Mouse (Mus musculus): ENCODE results near the gene Slc26a5. TPM values are rescaled to one million over a fixed set of nuclear protein-coding genes. Genes with fewer than 3 reads are reported as not detected.

The Slc26a5 gene
- not detected for total RNA-seq (2021)
- long read RNA-seq, experiment 1: 0 reads
- long read RNA-seq, experiment 2: 0 reads

DNA sequence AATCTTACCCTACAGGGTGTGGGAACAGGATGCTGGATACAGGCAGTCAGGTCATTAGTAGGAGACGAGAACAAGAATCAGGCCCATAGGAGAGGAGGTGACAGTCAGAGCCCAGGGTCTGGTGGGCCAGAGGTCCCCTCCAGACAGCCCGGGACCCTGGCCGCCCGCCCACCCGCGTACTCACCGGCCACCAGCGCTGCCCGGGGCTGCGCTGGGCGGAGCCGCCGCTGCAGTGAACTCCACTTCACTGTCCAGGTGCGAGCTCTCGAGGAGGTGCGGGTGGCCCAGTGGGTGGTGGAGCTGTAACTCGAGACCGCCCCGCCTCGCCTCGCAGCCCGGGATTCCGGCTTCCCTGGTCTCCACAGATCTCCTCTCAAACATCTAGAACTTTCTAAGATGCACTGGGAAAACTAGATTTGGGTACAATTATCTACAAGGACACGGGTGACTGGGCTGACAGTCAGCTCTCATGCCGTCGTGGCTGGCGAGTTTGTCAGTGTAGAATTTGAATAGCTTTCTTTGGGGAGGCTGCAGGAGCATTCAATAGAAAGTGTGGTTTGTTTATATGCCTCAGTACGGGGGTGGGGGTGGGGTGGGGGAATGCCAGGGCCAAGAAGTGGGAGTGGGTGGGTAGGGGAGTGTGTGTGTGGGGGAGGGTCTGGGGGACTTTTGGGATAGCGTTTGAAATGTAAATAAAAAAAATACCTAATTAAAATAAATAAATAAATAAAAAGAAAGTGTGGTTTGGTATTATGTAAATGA, at the start of gene Slc26a5:
TSS of gene Slc26a5 (minus strand) at position 259 of the 762 bp plus-strand sequence.
- no peak for DNase-seq

DNA sequence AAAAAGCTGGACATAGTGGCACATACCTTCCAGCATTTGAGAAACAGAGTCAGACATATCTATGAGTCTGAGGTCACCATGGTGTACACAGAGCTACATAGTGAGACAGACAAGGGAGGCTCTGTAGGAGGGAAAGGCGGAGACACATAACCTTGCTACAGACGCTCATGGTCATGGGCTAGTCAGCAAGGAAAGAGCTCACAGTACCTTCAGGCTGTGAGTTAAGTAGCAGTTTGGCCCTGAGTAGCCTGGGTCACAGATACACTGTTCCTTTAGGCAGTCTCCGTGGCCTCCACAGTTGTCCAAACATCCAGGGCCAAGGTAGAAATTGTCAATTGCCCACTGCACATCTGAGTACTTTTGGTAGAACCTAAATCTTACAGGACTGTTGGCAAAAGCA, 49.4 kb upstream of the Slc26a5 start:
- no peak for DNase-seq

DNA sequence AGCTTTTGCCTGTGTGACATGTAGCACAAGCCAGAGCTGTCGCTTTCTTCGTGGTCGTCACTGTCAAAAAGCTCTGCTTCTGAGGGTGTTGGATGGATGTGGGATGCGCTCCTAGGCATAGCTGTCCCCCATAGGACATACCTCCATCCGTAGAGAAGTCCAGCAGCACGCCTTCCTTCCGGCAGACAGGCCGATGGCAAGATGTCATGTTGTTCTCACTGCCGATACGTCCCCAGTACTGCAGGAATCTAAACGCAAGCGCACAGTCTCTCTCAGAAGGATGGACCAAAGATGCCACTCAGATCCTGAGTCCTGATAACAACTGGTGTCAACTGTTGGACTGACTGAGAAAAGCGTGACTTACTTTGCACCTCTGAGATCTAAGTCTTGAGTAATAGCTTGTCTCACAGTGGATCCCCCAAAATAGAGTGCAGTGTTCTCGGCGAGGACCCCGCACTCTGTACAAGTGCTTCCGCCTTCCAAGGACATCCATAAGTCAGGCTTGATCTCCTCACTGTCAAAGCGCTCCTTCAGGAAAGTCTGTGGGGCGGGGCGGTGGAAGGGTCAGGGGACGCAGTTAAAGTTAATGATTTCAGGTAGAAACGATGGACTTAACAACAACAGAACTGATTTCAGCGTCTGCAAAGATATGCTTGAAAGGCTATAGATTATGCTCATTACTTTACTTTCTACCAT, 47.6 kb upstream of the Slc26a5 start:
- DNase-seq: no peak

DNA sequence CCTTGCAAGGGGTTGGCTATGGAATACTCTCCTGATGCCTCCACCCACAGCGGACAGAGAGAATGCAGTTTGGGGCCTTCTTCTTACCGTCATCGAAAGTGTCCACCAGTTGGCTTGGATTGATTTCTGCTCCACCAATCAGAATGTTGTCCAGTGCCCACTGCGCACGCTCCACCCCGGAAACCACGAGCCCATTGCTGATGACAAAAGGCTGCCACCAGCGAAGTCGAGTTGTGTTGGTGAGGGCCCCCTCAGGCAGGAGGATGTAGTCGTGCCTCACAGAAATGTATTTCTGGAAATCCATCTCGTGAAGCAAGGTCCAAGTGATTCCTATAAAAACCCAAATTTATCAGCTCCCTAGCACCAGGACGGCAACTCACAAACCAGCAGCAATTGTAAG, 45.3 kb upstream of the Slc26a5 start:
- DNase-seq: no peak

DNA sequence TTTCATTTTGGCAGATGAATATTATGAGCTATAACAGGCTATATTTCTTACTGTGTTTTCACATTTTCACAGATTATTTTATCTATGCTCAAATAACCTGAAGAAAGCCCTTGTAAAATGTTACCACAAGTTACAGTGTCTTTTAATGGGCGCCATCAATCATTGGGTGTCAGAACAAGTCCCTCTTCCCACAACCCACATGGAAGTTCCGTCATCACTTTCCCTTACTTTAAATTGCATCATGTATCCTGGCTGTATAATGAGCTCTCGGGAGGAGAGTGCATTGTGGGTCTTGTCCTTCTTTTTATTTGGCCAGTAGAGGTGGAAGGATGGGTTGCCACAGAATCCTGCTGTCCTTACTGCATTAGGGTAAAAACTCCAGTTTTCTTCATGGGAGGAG, 44.3 kb upstream of the Slc26a5 start:
- DNase-seq: no peak

DNA sequence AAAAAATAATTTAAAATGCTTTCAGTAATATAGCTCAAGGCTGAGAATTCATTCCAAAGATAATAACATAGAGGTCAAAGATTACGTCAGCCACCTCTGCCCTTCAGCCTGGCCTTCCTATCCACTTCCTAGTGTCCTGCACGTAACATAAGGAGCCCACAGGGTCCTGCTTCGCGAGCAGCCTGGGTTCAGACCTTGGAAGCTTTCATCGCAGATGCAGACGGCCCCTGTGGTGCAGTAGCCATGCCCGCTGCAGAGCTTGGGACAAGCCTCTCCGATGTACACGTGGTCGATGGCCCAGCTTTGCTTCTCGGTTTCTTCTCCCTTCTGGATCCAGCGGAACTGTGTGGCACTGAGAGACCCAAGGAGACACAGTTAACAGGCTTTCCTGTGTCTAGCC, 36.0 kb upstream of the Slc26a5 start:
- no peak for DNase-seq

DNA sequence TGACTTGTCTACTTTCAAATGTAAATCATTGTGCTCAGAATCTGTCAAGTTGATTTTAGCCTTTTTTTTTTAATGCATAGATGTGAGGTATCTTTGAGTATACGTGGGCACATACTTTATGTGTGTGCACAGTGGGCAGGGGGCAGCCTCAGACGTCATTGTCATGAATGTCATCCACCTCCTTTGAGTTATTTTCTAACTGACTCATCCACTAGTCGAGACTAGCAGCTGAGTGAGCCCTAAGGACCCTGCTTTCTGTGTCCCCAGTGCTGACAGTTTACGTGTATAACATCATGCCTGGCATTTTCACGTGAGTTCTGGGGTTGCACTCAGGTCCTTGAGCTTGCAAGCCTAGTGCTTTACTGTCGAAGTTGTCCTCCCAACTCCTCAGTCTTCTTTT, 35.5 kb upstream of the Slc26a5 start:
- DNase-seq: no peak

DNA sequence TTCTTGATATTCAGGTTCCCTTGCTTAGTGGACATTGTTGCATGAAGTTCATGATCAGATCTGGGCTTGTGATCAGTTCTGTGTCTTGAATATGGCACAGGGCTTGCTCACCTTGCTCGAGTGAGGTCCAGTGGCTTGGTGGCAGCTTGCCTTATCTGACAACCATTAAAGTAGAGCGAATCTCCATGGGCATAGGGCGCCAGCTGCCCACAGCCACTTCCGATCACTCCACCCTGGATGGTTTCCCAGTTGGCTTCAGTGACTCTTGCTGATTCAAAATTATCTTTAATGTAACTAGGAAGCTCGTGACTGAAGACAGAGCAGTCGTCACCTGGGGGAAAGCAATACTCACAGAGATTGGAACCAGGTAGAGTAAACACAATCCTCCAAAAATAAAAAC, 33.5 kb upstream of the Slc26a5 start:
- DNase-seq: no peak

DNA sequence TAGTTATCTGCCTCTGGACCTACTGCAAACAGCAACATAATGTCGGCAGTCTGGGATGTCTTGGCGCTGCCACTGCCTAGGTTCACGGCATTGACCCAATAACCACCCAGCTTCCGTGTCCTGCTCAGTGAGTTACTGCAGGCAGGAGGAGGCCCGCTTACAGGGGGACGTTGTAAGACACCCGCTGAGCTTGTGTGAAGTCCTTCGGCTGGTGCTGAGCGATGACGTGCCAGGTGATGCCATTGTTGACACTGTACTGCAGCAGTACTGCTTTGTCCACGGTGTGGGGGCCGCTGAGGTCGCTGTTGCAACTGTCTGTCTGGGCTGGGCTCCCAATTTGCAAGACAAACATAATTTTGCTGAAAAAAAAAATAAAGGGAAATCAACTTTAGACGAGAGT, 31.2 kb upstream of the Slc26a5 start:
- DNase-seq: no peak

DNA sequence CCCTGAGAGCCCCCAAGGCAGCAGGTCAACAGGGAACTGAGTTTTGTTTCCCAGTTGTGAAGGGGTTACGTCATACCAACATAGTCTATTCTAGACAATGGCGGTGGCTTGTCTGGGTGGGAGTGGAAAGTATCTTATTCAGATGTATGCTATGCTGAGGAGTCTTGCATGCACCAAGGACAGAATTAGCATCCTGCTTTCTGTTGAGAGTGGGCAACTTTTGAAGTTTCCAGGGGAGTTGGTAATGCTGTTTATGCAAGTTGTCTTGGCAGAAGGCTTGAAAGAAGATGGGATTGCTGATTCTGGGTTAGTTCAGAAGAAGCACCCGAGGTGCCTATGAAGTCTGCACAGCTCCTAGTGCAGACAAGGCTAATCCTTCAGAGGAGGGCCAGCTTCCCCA, 28.8 kb upstream of the Slc26a5 start:
- DNase-seq: no peak

DNA sequence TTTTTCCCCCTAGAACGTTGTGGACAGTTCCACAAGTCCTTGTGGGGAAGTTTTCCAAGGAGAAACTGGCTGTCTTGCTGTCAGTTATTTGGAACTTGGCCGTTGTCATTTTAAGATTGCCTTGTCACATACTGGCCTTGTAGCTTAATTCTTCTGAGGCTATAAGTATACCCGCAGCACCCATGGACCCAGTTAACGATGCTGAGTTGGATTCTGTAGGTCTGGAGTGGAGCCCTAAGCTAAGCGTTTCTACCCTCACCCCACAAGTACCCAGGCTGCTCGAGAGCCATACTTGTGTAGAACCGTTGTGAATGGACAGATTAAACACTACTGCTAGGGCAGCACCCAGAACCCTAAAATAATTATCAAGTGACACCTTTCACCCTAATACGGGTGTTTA, 1.3 kb upstream of the Slc26a5 start:
- no peak for DNase-seq

DNA sequence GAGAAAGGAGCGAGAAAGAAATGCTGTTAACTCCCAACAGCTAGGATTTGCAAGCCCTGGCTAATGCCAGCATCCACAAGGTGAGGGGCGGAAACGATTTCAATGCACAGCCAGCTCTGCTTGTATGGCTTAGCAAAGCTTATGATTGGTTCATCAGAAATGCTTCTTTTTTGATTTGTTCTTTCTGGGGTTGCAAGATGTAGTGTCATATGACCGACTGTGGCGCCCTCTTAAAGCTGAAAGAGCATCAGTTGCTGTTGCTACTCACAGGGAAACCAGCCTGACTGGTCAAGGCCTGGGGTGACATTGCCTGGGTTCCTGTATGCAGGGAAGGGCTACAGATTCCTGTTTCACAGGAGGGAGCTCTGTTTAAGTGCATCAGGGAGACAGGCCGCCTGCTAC, 908 bp upstream of the Slc26a5 start:
- DNase-seq: no peak

DNA sequence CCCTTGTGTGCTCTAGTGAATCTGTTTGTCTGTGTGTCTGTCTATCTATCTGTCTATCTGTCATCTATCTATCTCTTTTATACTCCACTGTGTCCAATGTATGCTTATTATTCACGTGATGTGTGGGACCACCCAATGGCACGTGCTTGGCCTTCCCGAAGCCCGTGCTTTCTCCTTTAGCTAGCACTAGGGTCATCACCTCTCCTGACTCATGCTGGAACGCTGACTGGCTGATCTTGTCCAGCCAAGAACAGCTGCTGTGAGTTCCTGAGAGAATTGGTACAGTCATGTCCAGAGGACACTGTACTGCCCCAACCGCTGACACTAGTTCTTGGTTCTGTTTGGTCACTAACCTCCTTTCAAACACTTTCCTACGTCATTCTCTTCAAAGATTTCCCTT, 6.8 kb downstream of the Slc26a5 start:
- no peak for DNase-seq

DNA sequence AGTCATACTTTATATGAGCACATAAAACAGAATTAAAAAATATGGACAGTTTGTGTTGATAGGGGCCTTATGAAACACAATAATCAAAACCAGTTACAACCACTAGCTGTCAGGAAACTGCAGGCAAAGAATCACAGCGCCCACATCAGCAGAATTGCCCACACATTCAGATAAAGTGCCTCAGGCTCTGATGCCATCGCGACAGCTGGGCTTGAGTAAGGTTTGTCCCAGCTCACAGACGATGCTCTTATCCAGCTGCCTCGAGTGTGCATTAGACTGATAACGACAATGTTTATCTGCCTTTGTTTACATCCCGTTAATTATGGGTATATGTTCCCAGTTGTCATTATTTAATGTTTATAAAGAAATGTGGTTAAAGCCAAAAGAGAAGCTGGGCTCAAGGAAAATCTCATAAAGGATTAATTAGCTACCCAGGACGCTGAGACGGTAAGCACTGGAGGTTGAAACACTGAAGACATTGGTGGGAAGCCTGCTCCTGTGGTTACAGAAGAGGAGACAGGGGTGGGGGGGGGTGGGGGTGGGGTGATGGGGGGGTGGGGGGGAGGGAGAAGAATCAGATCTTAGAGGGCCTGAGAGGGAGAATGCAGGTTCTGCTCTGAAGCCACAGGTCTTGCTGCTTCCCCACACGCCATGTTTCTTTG, 13.6 kb downstream of the Slc26a5 start:
- no peak for DNase-seq

DNA sequence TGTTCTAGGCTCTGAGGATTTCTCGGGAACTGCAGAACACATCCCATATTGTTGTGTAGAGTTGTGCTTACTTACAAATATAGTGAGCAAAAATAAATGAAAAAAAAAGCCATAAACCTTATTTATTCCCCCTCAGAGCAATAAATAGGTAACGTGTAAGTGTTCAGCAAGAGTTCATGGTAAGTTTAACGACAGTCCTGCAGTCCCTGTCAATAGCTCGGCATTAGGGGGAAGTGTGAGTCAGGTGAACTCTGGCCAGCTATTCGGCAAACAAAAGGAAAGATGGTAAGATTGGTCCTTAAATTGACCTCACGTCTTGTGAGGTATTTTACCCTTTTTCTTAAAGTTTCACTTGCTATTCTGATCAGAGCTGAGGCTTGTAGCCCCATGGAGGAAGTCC, 18.0 kb downstream of the Slc26a5 start:
- DNase-seq: no peak

DNA sequence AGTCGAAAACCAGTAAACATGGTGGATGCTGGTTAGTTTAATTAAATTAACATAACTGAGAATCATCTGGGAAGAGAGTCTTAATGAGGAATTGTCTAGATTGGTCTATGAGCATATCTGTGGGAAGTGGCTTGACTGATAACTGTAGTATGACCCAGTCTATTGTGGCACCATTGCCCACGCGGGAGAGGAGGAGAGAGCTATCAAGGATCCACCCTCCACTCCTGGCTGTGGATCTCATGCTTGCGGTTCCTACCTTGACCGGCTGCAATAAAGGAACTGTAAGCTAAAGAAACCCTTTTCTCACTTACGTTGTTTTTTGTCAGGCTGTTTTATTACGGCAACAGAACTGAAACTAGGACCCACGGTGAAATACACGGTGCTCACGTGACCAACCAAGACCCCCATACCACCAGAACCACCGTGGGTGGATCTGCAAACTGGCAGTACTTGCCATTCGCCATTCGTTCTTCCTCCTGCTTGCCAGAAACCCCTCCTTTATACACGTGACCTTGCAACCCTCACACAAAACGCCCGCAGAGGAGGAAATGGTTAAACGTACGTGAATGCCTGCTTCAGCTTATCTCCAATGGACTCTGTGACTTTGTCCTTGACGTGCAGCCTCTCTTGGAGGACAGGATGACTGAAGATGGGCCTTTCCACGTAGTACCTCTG, 18.7 kb downstream of the Slc26a5 start:
- no peak for DNase-seq

DNA sequence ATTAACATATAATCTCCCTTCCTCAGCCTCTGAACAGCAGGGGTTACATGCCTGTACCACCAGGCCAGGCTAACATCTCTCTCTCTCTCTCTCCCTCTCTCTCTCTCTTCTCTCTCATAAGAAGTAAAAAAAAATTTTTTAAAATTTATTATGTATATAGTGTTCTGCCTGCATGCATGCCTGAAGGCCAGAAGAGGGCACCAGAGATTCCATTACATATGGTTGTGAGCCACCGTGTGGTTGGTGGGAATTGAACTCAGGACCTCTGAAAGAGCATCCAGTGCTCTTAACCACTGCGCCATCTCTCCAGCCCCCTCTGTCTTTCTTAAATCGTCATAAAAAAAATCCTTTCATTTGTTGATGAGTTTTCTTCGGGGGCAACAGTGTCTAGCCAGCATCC, 20.7 kb downstream of the Slc26a5 start:
- DNase-seq: no peak

DNA sequence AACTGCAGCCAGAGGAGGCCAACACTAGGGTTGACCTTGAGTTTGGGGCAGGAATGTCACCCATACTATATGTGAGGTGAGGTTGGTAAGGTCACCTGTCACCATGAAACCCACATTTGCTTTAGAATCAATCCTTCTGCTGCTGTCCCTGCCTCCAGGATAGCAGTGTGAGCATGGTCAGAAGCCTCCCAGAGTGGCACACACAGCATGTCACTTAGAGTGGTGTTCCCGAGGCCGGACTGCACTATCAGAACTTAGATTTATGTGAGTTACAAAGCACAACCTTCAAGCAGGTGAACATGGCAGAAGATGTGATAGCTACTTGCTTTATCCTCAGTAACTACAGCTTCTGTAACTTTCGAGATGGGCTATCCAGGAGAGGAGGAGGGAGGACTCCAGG, 33.6 kb downstream of the Slc26a5 start:
- DNase-seq: no peak

DNA sequence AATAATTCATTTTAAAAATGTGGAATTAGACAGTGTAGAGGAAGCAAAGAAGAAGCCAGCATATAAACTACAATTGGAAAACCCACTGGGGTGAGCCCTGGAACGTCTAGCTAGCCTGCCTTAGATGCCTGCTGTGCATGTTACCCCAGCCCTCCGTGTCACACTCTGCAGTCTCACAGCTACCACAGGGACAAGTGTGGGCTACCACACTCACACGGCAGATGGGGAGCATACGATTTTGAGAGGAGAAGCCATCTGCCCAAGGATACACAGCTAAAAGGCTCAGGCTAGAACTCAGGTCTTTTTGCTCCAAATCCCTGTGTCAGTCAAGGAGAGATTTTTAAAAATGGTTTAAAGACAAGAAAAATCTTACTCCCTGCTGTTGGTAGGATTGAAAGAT, 36.5 kb downstream of the Slc26a5 start:
- DNase-seq: no peak

DNA sequence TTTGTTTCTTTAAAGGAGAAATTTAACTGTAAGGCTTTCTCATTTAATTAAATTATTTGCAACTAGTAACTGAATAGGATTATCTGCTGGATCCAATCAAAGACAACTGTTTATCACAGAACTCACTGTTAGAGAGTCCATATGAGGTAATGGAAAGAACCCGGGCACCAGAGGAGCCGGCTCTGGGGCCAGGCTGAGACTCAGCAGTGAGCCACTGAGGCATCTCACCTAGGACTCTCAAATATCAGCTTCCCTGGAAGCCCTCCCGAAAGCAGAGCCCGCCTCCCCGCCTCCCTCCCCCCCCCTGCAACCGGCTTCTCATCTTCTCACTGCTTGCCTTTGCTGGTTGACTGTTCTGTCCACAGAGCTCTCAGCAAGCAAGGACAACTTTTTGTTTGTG, 37.8 kb downstream of the Slc26a5 start:
- DNase-seq: no peak

DNA sequence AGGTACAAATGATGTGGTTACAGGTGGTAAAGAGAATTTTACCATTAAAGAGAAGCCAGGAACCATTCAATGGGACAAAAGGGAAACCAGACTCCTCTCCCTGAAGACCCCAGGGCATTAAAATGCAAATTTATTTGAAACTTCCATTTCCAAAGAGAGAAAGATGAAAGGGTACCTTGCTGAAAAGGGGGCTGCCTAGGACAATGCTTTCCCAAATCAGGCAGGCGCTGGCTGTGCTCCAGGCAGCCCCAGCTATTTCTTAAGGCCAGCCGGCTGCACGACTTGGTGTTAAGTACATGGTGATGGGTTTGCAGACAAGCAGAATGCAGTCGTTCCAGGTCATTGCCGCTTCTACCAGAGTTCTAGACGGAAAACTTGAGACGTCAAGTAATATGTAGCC, 39.0 kb downstream of the Slc26a5 start:
- DNase-seq: no peak

DNA sequence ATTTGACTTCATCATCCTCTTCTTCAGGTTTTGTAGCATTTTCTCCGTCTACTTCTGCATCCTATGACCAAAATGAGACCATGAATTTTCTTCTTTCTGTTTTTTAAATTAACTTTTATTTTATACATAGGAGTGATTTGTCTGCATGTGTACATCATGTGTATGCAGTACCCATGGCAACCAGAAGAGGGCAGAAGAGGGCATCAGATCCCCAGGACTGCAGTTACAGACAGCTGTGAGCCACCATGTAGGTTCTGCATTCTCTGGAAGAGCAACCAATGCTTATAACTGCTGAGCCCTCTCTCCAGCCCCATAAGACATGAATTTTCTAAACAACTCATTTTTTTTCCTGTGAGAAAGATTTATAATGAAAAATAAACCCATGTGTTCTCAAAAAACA, 51.4 kb downstream of the Slc26a5 start:
- DNase-seq: no peak

DNA sequence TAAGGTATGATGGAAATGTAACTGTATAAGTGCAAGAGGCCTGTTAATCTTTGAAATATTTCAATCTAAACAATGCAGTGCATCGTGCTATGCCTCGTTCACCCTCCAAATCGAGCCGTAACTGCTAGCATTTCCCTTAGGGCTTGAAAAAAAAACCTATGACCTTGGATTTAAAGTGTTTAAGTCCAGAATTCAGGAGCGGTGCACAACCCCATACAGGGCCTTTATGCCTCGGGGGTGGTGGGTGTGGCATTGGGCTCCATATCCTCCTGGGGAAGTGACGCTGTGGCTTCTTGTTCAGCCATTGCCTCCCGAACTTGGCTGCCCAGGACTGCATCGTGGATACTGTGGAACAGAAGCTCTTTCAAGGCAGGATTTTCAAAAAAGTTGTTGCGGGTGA, 54.5 kb downstream of the Slc26a5 start:
- no peak for DNase-seq

Data from gastrocnemius, postnatal 25 days (tissue).